Mouse (Mus musculus) liver, adult 10 weeks (tissue): ENCODE data around the gene Kcne1l. TPM values are rescaled to one million over a fixed set of nuclear protein-coding genes. Genes with fewer than 3 reads are reported as not detected.

Experiments used
- polyA plus RNA-seq: library from polyadenylated mRNA; stranded (reverse); fragments of 350-450 nt; fragmentation: Illumina TruSeq; extraction: RNeasy Lipid Tissue Mini Kit (QIAGEN cat#74804); gene quantifications from one replicate; pipeline ENCODE4 v1.2.3, GENCODE M21; 2014; ENCODE audit warnings: low read depth, low replicate concordance

Kcne1l gene
- not detected for polyA plus RNA-seq

GRCm38 (mm10) chrX:142305869-142306581 is at the start of gene Kcne1l:
Gene Kcne1l (minus strand): TSS chrX:142306294.

Other genes with a start within 250 kb of the Kcne1l start
- not detected for gene Gucy2f, start 109.4 kb downstream of the Kcne1l start, polyA plus RNA-seq
- 93.2 TPM for gene Nxt2, start 79.5 kb downstream of the Kcne1l start, polyA plus RNA-seq
- 66.1 TPM for gene Acsl4, start 84.2 kb upstream of the Kcne1l start, polyA plus RNA-seq